Mouse (Mus musculus): ENCODE data around the gene 1700066M21Rik. TPM values are rescaled to one million over a fixed set of nuclear protein-coding genes. Genes with fewer than 3 reads are reported as not detected.
A peak's percentile ranks its signal among the peaks of the same experiment; 100 is the strongest.

1700066M21Rik gene
- total RNA-seq, 4 experiments from 2014 or later, result 19.9 to 23.6 (median 21.9) TPM

GRCm38 (mm10) chr1:57390993-57391790, 13.8 kb downstream of the 1700066M21Rik start:
- no peak for DNase-seq (ENCODE audit: low spot score in 2 of 2)

- DNase-seq (ENCODE audit: low spot score in 2 of 2), result no peak
These were observed 15.0 kb downstream of the 1700066M21Rik start for GRCm38 (mm10) chr1:57392417-57392816.

- no peak for DNase-seq (ENCODE audit: low spot score in 2 of 2)
These were observed 16.6 kb downstream of the 1700066M21Rik start for GRCm38 (mm10) chr1:57394051-57394450.

GRCm38 (mm10) chr1:57400321-57400720, 22.9 kb downstream of the 1700066M21Rik start:
- DNase-seq (ENCODE audit: low spot score in 2 of 2), result no peak

GRCm38 (mm10) chr1:57400877-57401276, 23.5 kb downstream of the 1700066M21Rik start:
- DNase-seq (ENCODE audit: low spot score in 2 of 2), result no peak

GRCm38 (mm10) chr1:57402116-57402515, 24.7 kb downstream of the 1700066M21Rik start:
- no peak for DNase-seq (ENCODE audit: low spot score in 2 of 2)

GRCm38 (mm10) chr1:57406187-57407151, 29.0 kb downstream of the 1700066M21Rik start, which contains the start of the genes Maip1 and Tyw5:
Gene Maip1, plus strand, starts transcription at chr1:57406328.
Gene Tyw5, minus strand, starts transcription at chr1:57407101.
- peak; percentile 70 to 85 for DNase-seq (ENCODE audit: low spot score in 2 of 2)

- no peak for DNase-seq (ENCODE audit: low spot score in 2 of 2)
These were observed 31.6 kb downstream of the 1700066M21Rik start for GRCm38 (mm10) chr1:57408994-57409393.

GRCm38 (mm10) chr1:57413397-57413796, 36.0 kb downstream of the 1700066M21Rik start:
- DNase-seq (ENCODE audit: low spot score in 2 of 2), result no peak

GRCm38 (mm10) chr1:57423696-57424095, 46.3 kb downstream of the 1700066M21Rik start:
- DNase-seq (ENCODE audit: low spot score in 2 of 2), result no peak

GRCm38 (mm10) chr1:57428368-57429308, 51.2 kb downstream of the 1700066M21Rik start:
- peak; percentile 75 to 97 for DNase-seq (ENCODE audit: low spot score in 2 of 2)

- no peak for DNase-seq (ENCODE audit: low spot score in 2 of 2)
These were observed 52.5 kb downstream of the 1700066M21Rik start for GRCm38 (mm10) chr1:57429786-57430483.

- DNase-seq (ENCODE audit: low spot score in 2 of 2), result no peak
These were observed 55.7 kb downstream of the 1700066M21Rik start for GRCm38 (mm10) chr1:57433141-57433540.

Other genes starting within 250 kb of the 1700066M21Rik start
- gene Maip1, start 28.7 kb downstream of the 1700066M21Rik start, total RNA-seq (2022), result 10 to 100 TPM; 11.8 to 14.2 (median 12.7) TPM
- 10 to 100 TPM; 21.0 to 24.2 (median 22.9) TPM for gene Tyw5, start 29.5 kb downstream of the 1700066M21Rik start, total RNA-seq (2022)

Data from left cerebral cortex, adult 8-10 months (tissue).